Mouse (Mus musculus): ENCODE measurements around the gene Msrb3. TPM values are rescaled to one million over a fixed set of nuclear protein-coding genes. Genes with fewer than 3 reads are reported as not detected.
A peak's percentile ranks its signal among the peaks of the same experiment; 100 is the strongest.

Msrb3 gene
- polyA plus RNA-seq, 1 experiment from 2014 or later, result 18.8 TPM

DNA sequence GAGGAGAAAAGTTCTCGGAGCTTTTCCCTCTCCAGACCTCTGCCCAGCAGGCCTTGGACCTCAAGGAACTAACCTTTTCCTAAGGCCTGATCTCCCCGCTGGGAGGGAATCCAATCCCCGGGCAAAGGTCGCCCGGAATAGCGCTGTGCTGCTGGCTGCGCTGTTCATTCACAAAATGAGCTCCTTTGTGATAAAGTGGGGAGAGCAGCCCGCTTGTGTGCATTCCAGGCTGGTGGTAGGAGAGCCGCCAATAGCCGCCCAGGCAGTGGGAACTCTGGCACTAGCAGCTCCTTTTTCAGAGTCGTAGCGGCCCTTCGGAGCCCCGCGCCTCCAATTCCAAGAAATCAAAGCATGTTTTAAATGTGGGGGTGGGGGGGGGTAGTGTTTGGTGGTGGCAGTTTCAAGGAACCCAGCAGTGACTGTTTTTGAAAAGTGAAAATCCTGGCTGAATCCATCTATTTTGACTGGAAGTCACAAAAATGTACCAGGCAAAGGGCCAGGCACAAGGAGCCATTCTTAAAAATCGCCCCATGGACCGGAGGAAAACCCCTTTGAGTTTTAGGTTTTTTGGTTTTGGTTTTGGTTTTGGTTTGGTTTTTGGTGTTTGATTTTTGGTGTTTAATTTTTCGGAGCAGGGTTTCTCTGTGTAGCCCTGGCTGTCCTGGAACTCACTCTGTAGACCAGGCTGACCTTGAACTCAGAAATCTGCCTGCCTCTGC, 153.6 kb downstream of the Msrb3 start:
- H3K27ac ChIP-seq (ENCODE audit: low read length), result no peak overlapping the region
- 12% methylated on average over 18 of the region's 18 CpGs for WGBS

GRCm38 (mm10) chr10:120744441-120745137, 154.3 kb downstream of the Msrb3 start:
- Histone ChIP-seq H3K4me3 (ENCODE audit: low read depth, low read length) (peak overlapping the region; percentile 12; the same call in 1 of the 2 replicates), H3K9ac (replicated peaks; ENCODE audit: low read depth) (no peak overlapping the region), H3K36me3 (ENCODE audit: insufficient read depth, low read length) (no peaks in the 10 kb centered on the region), H3K4me2 (replicated peaks; ENCODE audit: low read depth, low read length) (peak overlapping the region; percentile 50), H3K4me1 (ENCODE audit: insufficient read depth, low read depth, low read length) (no peaks in the 10 kb centered on the region), H3K27me3 (replicated peaks; ENCODE audit: insufficient read depth, low read length) (no peaks in the 10 kb centered on the region), H3K9me3 (ENCODE audit: low read length) (no peaks in the 10 kb centered on the region), H3K27ac (ENCODE audit: low read length) (no peak overlapping the region)
- no peak for ATAC-seq
- no peak for TF ChIP-seq CTCF (IDR thresholded peaks at IDR 0.05)
- no peak for TF ChIP-seq EP300 (IDR thresholded peaks at IDR 0.05)
- WGBS, result 12% methylated on average over 15 of the region's 15 CpGs
- no peak for DNase-seq (ENCODE audit: low spot score)

More for the DNA sequence above, 153.6 kb downstream of the Msrb3 start:
- Histone ChIP-seq H3K4me1 (ENCODE audit: insufficient read depth, low read depth, low read length) (no peaks in the 10 kb centered on the region), H3K36me3 (ENCODE audit: insufficient read depth, low read length) (no peaks in the 10 kb centered on the region), H3K4me2 (replicated peaks; ENCODE audit: low read depth, low read length) (peak overlapping the region; percentile 50), H3K9ac (replicated peaks; ENCODE audit: low read depth) (no peak overlapping the region), H3K27me3 (replicated peaks; ENCODE audit: insufficient read depth, low read length) (no peaks in the 10 kb centered on the region), H3K9me3 (ENCODE audit: low read length) (no peaks in the 10 kb centered on the region), H3K4me3 (ENCODE audit: low read depth, low read length) (peak overlapping the region; percentile 12; the same call in 1 of the 2 replicates)
- TF ChIP-seq EP300 (IDR thresholded peaks at IDR 0.05) (no peak), CTCF (IDR thresholded peaks at IDR 0.05) (no peak)
- ATAC-seq (peak; percentile 75), DNase-seq (ENCODE audit: low spot score) (peak; percentile 68)

DNA sequence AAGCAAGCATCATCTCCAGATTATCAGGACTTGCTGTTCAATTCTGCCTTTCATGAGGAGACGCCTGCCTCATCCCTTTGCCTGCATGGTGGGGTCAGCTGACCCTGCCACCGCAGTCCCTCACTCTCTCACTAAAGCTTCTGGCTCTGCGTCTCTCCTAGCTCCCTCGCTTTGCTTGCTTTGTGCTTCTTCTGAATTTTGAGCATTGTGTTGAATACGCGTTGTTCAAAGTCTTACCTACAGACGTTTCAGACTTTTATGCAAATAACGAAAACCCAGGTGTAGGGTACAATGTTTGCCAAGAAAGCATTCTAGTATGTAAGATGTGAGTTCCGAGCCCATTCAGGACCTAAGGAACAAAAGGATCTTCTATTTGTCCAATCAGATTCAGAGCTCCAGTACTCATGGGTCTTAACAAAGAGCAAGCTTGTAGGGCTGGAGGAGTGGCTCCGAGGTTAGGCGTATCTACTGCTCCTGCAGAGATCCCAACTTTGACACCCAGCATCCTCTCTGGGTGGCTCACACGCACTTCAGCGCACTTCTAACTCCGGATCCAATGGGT, 162.3 kb downstream of the Msrb3 start:
- Histone ChIP-seq H3K4me2 (replicated peaks; ENCODE audit: low read depth, low read length) (no peak overlapping the region), H3K36me3 (ENCODE audit: insufficient read depth, low read length) (no peaks in the 10 kb centered on the region), H3K9me3 (ENCODE audit: low read length) (no peaks in the 10 kb centered on the region), H3K4me3 (ENCODE audit: low read depth, low read length) (no peak overlapping the region), H3K9ac (replicated peaks; ENCODE audit: low read depth) (no peak overlapping the region), H3K27ac (ENCODE audit: low read length) (no peak overlapping the region), H3K4me1 (ENCODE audit: insufficient read depth, low read depth, low read length) (no peaks in the 10 kb centered on the region), H3K27me3 (replicated peaks; ENCODE audit: insufficient read depth, low read length) (no peaks in the 10 kb centered on the region)
- 38% methylated on average over 14 of the region's 14 CpGs for WGBS
- no peak for ATAC-seq
- no peak for TF ChIP-seq EP300 (IDR thresholded peaks at IDR 0.05)
- TF ChIP-seq CTCF (IDR thresholded peaks at IDR 0.05), result no peak
- no peak for DNase-seq (ENCODE audit: low spot score)

GRCm38 (mm10) chr10:120735722-120736507, 163.0 kb downstream of the Msrb3 start:
- no peak for TF ChIP-seq CTCF (IDR thresholded peaks at IDR 0.05)
- TF ChIP-seq EP300 (IDR thresholded peaks at IDR 0.05), result no peak
- H3K4me3 ChIP-seq (ENCODE audit: low read depth, low read length), result no peak overlapping the region
- no peaks in the 10 kb centered on the region for H3K9me3 ChIP-seq (ENCODE audit: low read length)
- no peaks in the 10 kb centered on the region for H3K4me1 ChIP-seq (ENCODE audit: insufficient read depth, low read depth, low read length)
- H3K9ac ChIP-seq (replicated peaks; ENCODE audit: low read depth), result no peak overlapping the region
- H3K36me3 ChIP-seq (ENCODE audit: insufficient read depth, low read length), result no peaks in the 10 kb centered on the region
- ATAC-seq (no peak), DNase-seq (ENCODE audit: low spot score) (no peak)
- H3K27me3 ChIP-seq (replicated peaks; ENCODE audit: insufficient read depth, low read length), result no peaks in the 10 kb centered on the region
- peak overlapping the region; percentile 33; the same call in 1 of the 2 replicates for H3K4me2 ChIP-seq (replicated peaks; ENCODE audit: low read depth, low read length)
- 15% methylated on average over 25 of the region's 25 CpGs for WGBS
- no peak overlapping the region for H3K27ac ChIP-seq (ENCODE audit: low read length)

- ATAC-seq (no peak), DNase-seq (ENCODE audit: low spot score) (no peak)
- no peak overlapping the region for H3K4me3 ChIP-seq (ENCODE audit: low read depth, low read length)
- H3K27me3 ChIP-seq (replicated peaks; ENCODE audit: insufficient read depth, low read length), result no peaks in the 10 kb centered on the region
- WGBS, result 82% methylated on average over 2 of the region's 2 CpGs
- no peak overlapping the region for H3K9ac ChIP-seq (replicated peaks; ENCODE audit: low read depth)
- H3K4me1 ChIP-seq (ENCODE audit: insufficient read depth, low read depth, low read length), result no peaks in the 10 kb centered on the region
- no peaks in the 10 kb centered on the region for H3K9me3 ChIP-seq (ENCODE audit: low read length)
- H3K4me2 ChIP-seq (replicated peaks; ENCODE audit: low read depth, low read length), result no peak overlapping the region
- H3K36me3 ChIP-seq (ENCODE audit: insufficient read depth, low read length), result no peaks in the 10 kb centered on the region
- TF ChIP-seq EP300 (IDR thresholded peaks at IDR 0.05) (no peak), CTCF (IDR thresholded peaks at IDR 0.05) (no peak)
- no peak overlapping the region for H3K27ac ChIP-seq (ENCODE audit: low read length)
Measured at GRCm38 (mm10) chr10:120734364-120734763, 164.5 kb downstream of the Msrb3 start.

Other genes with a start within 250 kb of the Msrb3 start
- gene Lemd3, start 80.2 kb upstream of the Msrb3 start, polyA plus RNA-seq (2015; fragmentation: Nextera tagmentation; extraction: Ambion mirVana), result 3.4 and 3.5 TPM in 2 replicates
- gene Wif1, start 134.9 kb upstream of the Msrb3 start, polyA plus RNA-seq (2015; fragmentation: Nextera tagmentation; extraction: Ambion mirVana), result 9.0 and 10.2 TPM in 2 replicates

Data from lung, postnatal 0 days (tissue).